Mouse (Mus musculus) embryonic facial prominence, embryonic 11.5 days (tissue): ENCODE measurements around the gene Pitpnm3. TPM values are rescaled to one million over a fixed set of nuclear protein-coding genes. Genes with fewer than 3 reads are reported as not detected.

Experiments
- ATAC-seq: fragments of 200-750 bp; cut with Nextera tagmentation; replicated peaks from 2 replicates; pipeline ENCODE4 v1.8.0; 2017; ENCODE audit warnings: low read depth; ENCODE audit not compliant: insufficient number of reproducible peaks, low FRiP score, low TSS enrichment
- DNase-seq: peaks from one replicate; pipeline ENCODE4 v3.0.0-alpha.2; 2015; ENCODE audit warnings: low spot score
- H3K27ac ChIP-seq: fragments of 300-500 bp; sonication (generic); replicated peaks from 2 replicates; pipeline ENCODE4 v1.5.1; 2014; ENCODE audit warnings: mild to moderate bottlenecking, low read depth, low read length, control low read depth
- H3K27me3 ChIP-seq: fragments of 300-500 bp; sonication (generic); 2 replicates; pipeline ENCODE4 v1.6.1; 2014; ENCODE audit warnings: mild to moderate bottlenecking, low read length, moderate library complexity, mixed read lengths; ENCODE audit not compliant: control insufficient read depth, insufficient read depth
- H3K36me3 ChIP-seq: fragments of 300-500 bp; sonication (generic); replicated peaks from 2 replicates; pipeline ENCODE4 v1.6.1; 2014; ENCODE audit warnings: low read depth, mild to moderate bottlenecking, low read length, moderate library complexity, mixed read lengths; ENCODE audit not compliant: control insufficient read depth, insufficient read depth
- H3K4me1 ChIP-seq: fragments of 300-500 bp; sonication (generic); 2 replicates; pipeline ENCODE4 v1.6.1; 2014; ENCODE audit warnings: low read length, mixed read lengths; ENCODE audit not compliant: control insufficient read depth, insufficient read depth
- H3K4me2 ChIP-seq: fragments of 300-500 bp; sonication (generic); 2 replicates; pipeline ENCODE4 v1.6.1; 2014; ENCODE audit warnings: low read depth, mild to moderate bottlenecking, control low read depth, low read length, moderate library complexity
- H3K4me3 ChIP-seq: fragments of 300-500 bp; sonication (generic); 2 replicates; pipeline ENCODE4 v1.5.1; 2014; ENCODE audit warnings: low read depth, low read length, control low read depth
- H3K9ac ChIP-seq: fragments of 300-500 bp; sonication (generic); replicated peaks from 2 replicates; pipeline ENCODE4 v1.6.1; 2014; ENCODE audit warnings: mild to moderate bottlenecking, control low read depth, low read length
- H3K9me3 ChIP-seq: fragments of 300-500 bp; sonication (generic); replicated peaks from 2 replicates; pipeline ENCODE4 v1.6.1; 2016; ENCODE audit warnings: mild to moderate bottlenecking, low read length, inconsistent platforms, mixed read lengths; ENCODE audit not compliant: control insufficient read depth
- WGBS: fragments of 180-500 bp; shearing (Covaris S2); extraction: QIAGEN DNeasy Blood & Tissue Kit; methylation state at CpG from one replicate; pipeline ENCODE4 v1.1.7; 2014; 5-methylcytosine and 5-hydroxymethylcytosine counted together
- polyA plus RNA-seq: library from polyadenylated mRNA; unstranded; fragments of >200 nt; fragmentation: Nextera tagmentation; extraction: Ambion mirVana; gene quantifications from 2 replicates; pipeline ENCODE4 v1.2.1, GENCODE M21; 2014

Gene Pitpnm3
- polyA plus RNA-seq, 1 experiment from 2014 or later = 0.34 TPM

DNA sequence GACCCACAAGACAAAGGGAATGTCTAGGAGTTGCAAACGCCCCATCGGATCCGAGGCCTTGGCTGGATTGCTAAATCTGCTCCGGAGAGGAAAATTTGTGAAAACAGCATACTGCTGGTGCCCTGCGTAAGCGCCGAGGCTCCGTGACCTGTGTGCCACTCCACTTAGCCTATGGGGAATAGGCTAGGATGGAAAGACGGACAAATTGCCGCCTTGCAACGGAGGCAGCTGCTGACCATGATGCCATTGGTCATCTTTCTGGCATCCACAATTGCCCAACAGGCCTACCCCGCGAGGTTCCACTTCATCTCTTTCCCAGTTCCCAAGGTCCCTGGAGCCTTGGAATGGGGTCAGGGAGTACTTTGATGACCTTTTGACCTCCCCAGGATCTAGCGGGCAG is 92.9 kb downstream of the Pitpnm3 start:
- DNase-seq (peak; percentile 10), ATAC-seq (no peak)
- H3K4me2 ChIP-seq = peak overlapping the region; percentile 92
- no peaks in the 10 kb centered on the region for H3K9me3 ChIP-seq
- no peaks in the 10 kb centered on the region; the same call in 1 of the 2 replicates for H3K36me3 ChIP-seq
- peaks cover 5% of the 10 kb centered on the region for H3K4me1 ChIP-seq
- H3K27me3 ChIP-seq = no peaks in the 10 kb centered on the region
- 0 out of 2 replicates have a peak overlapping the region, but pooled peaks have one; percentile 29 for H3K27ac ChIP-seq
- H3K9ac ChIP-seq = peak overlapping the region; percentile 77
- WGBS = 0% methylated on average over 14 of the region's 14 CpGs
- H3K4me3 ChIP-seq = peak overlapping the region; percentile 67

DNA sequence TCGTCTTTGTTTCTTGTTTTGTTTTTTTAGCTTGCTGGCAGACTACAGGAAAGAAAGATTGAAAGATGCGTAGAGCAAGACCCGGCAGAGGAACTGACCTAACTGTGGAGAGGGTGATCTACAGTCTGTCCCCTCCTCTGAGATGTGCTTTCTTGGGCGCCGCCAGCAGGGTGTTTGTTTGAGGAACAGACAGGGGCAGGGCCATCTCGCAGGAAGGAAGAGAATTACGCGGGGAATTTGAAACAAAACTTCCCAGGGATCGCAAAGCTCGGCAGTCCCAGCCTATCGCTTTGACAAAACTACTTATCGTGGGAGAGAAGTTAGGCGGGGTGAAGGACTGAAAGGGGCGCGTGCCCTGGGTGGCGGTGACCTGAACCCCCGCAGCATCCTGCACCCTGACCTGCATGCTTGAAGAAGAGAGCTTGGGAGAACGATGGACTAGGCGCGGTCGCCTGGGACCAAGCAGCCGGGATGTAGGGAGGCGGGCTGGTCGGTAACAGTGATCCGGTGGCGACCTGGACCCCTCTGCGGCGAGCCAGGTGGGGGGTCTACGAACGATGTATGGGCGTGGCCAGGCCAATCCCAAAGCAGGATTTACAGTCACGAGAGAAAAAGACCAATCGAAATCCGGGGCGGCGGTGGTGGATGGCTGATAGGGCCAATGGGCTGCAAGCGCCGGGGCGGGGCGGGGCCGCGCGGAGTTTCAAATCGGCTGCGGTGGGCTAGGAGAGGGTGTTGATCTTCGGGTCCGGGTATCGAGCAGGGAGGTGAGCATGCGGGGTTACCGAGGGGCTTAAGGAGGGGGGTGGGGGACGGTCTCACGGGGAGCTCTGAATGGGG is 93.6 kb downstream of the Pitpnm3 start, which contains the start of gene Pimreg:
Pimreg (plus strand) TSS at position 265 of the 840 bp plus-strand sequence.
- no peaks in the 10 kb centered on the region for H3K27me3 ChIP-seq
- peak within 1 kb of the TSS; percentile 92 for H3K4me2 ChIP-seq
- peaks cover 5% of the 10 kb centered on the region for H3K4me1 ChIP-seq
- H3K9me3 ChIP-seq = no peaks in the 10 kb centered on the region
- WGBS = under 1% methylated on average over 52 of the region's 52 CpGs
- peak within 1 kb of the TSS; percentile 66; the same call in 1 of the 2 replicates for H3K27ac ChIP-seq
- peak; percentile 86 for ATAC-seq
- DNase-seq = peak; percentile 97
- no peaks in the 10 kb centered on the region; the same call in 1 of the 2 replicates for H3K36me3 ChIP-seq
- H3K9ac ChIP-seq = peak within 1 kb of the TSS; percentile 77
- peak within 1 kb of the TSS; percentile 67 for H3K4me3 ChIP-seq

DNA sequence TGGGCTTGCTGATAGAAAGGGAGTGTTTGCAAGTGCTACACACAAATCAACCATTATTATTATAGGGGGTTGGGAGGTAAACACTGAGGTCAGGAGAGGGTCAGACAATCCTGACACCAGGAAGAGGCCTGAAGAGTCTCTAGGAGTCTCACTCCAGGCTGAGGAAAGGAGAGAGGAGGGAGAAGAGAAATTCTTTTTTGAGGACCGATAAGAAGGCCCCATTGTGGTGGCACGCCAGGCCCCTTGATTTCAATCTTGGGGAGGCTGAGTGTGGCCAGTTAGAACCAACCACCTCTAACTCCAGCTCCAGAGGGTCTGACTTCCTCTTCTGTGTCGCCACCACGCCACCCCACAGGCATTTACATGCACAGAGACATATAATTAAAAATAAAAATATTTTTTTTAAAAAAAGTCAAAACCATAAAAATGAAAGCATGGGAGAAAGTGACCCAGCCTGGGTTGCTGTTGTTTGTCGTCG is 94.2 kb downstream of the Pitpnm3 start:
- H3K27ac ChIP-seq = no peak overlapping the region
- peak overlapping the region; percentile 78 for H3K4me2 ChIP-seq
- ATAC-seq (no peak), DNase-seq (peak; percentile 6)
- H3K9ac ChIP-seq = peak overlapping the region; percentile 66
- peak overlapping the region; percentile 67 for H3K4me3 ChIP-seq
- no peaks in the 10 kb centered on the region for H3K27me3 ChIP-seq
- no peaks in the 10 kb centered on the region for H3K9me3 ChIP-seq
- H3K36me3 ChIP-seq = no peaks in the 10 kb centered on the region; the same call in 1 of the 2 replicates
- 12% methylated on average over 6 of the region's 6 CpGs for WGBS
- peaks cover 5% of the 10 kb centered on the region for H3K4me1 ChIP-seq

DNA sequence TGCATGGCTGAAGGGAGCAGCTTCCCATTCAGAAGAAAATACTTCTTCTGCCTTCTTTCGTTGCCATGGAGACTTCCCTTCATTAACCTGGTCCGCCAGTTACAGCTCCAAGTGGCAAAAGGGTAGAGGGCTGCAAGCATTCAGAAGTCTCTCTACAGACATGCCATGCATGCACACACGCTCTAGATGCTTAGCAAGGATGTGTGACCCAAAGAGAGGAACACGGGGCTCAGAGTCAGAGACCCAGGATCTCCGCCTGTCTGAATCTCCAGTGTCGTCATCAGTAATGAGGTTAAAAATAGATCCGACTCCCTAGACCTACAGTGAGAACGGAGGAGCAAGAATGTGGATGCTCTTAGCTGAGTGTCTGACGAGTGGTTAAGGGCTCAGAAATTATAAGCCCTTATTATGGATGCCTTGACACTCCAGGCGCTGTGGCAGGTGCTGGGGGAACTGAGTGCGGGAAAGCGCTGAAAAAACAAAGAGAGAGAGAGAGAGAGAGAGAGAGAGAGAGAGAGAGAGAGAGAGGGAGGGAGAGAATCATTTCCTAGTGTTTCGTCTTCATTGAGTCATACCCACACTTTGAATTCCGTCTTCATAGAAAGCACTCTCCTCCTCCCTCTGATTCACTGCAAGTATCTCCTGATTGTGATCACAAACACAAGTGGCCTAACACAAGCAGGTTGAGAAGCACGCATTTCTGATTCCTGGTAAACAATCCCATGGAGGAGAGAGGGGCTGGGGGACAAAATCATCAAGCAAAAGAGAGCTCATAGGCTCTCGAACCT is 95.8 kb downstream of the Pitpnm3 start:
- no peak overlapping the region for H3K9ac ChIP-seq
- H3K27me3 ChIP-seq = no peaks in the 10 kb centered on the region
- WGBS = 46% methylated on average over 16 of the region's 16 CpGs
- H3K4me1 ChIP-seq = peaks cover 5% of the 10 kb centered on the region
- no peak overlapping the region for H3K4me2 ChIP-seq
- no peaks in the 10 kb centered on the region for H3K9me3 ChIP-seq
- no peak for DNase-seq
- no peak overlapping the region for H3K27ac ChIP-seq
- H3K36me3 ChIP-seq = no peaks in the 10 kb centered on the region
- ATAC-seq = no peak
- H3K4me3 ChIP-seq = no peak overlapping the region

DNA sequence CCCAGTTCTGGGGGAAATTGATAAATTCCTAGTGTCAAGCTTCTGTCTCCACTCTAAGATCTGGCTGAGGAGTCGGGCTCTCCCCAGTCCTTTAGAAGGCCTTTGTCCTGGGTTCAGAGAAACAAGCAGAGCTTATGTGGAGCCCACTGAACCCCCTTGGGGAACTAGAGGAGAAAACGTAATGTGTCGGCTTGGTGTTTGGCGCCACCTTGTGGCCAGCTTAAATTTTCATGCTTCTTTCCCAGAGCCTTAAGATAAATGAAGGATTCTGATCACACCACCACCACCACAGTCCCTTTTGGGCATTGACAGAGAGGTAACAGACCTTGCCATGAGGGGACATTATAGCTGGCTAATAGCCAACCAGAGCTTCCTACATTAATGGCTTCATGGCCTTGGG is 97.6 kb downstream of the Pitpnm3 start:
- ATAC-seq = no peak
- Histone ChIP-seq H3K4me3 (no peak overlapping the region), H3K27me3 (no peaks in the 10 kb centered on the region), H3K4me1 (peaks cover 2% of the 10 kb centered on the region), H3K4me2 (no peak overlapping the region), H3K9ac (no peak overlapping the region), H3K36me3 (no peaks in the 10 kb centered on the region), H3K9me3 (no peaks in the 10 kb centered on the region), H3K27ac (no peak overlapping the region)
- 2% methylated on average over 4 of the region's 4 CpGs for WGBS
- DNase-seq = peak; percentile 91

DNA sequence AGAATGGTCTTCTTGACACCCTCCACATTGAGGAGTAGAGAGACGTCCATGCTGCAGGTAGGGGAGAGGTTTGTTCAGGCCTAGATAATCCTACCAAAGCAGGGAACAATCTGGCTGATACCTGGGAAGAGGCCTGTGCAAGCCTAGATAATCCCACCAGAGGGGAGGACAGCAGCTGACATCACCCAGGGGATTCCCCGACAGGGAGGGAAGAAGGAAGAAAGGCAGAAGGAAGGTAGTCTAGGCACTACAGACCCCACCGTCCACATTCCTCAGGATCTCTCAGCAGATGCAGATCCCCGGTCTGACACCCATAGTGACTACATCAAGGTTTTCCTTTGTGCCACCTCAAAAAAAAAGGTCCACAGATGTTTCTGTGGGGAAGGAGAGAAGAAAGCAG is 98.2 kb downstream of the Pitpnm3 start, which contains the start of gene Aipl1:
Aipl1 (minus strand) TSS at position 101 of the 400 bp plus-strand sequence.
- H3K4me1 ChIP-seq = no peaks in the 10 kb centered on the region
- H3K4me3 ChIP-seq = no peak within 1 kb of the TSS
- no peak within 1 kb of the TSS for H3K4me2 ChIP-seq
- no peaks in the 10 kb centered on the region for H3K36me3 ChIP-seq
- DNase-seq (no peak), ATAC-seq (no peak)
- H3K27me3 ChIP-seq = no peaks in the 10 kb centered on the region
- H3K9ac ChIP-seq = no peak within 1 kb of the TSS
- H3K9me3 ChIP-seq = no peaks in the 10 kb centered on the region
- 56% methylated on average over 4 of the region's 4 CpGs for WGBS
- no peak within 1 kb of the TSS for H3K27ac ChIP-seq

DNA sequence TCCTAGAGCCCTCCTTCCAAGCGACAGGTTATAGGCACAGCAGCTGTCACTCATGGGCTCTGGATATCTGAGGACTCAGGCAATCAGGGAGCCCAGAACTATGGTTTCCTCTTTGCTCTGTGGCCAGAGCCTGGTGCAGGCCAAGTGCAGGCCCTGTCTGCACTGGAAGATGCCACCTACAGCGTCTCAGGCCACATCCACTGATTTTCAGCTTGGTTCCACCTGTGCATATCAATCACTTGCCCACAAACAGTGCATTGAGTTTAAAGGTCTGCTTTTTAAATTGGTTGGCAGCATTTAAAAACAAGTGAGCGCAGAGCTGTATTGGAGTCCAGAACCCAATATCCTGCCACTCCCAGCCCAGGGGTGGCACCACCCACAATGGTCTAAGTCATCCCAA is 103.0 kb downstream of the Pitpnm3 start:
- H3K9ac ChIP-seq = no peak overlapping the region
- H3K27ac ChIP-seq = no peak overlapping the region
- no peaks in the 10 kb centered on the region for H3K27me3 ChIP-seq
- no peaks in the 10 kb centered on the region for H3K9me3 ChIP-seq
- ATAC-seq (no peak), DNase-seq (no peak)
- no peak overlapping the region for H3K4me2 ChIP-seq
- H3K4me3 ChIP-seq = no peak overlapping the region
- WGBS = 86% methylated on average over 3 of the region's 3 CpGs
- H3K4me1 ChIP-seq = no peaks in the 10 kb centered on the region
- no peaks in the 10 kb centered on the region for H3K36me3 ChIP-seq
